Mouse (Mus musculus) forebrain, embryonic 10.5 days (tissue): ENCODE measurements around the gene Lrtm1. TPM values are rescaled to one million over a fixed set of nuclear protein-coding genes. Genes with fewer than 3 reads are reported as not detected.
A peak's percentile ranks its signal among the peaks of the same experiment; 100 is the strongest.

Source experiments
- DNase-seq: peaks from one replicate; pipeline ENCODE4 v3.0.0-alpha.2; 2017; ENCODE audit warnings: low spot score; ENCODE audit errors: extremely low spot score
- H3K27ac ChIP-seq: fragments of 300-500 bp; sonication (generic); 2 replicates; pipeline ENCODE4 v1.5.1; 2016; ENCODE audit warnings: mild to moderate bottlenecking
- H3K27me3 ChIP-seq: fragments of 300-500 bp; sonication (generic); 2 replicates; pipeline ENCODE4 v1.6.1; 2016; ENCODE audit warnings: mild to moderate bottlenecking; ENCODE audit not compliant: poor library complexity, severe bottlenecking
- H3K36me3 ChIP-seq: fragments of 300-500 bp; sonication (generic); replicated peaks from 2 replicates; pipeline ENCODE4 v1.6.1; 2016; ENCODE audit warnings: mild to moderate bottlenecking, moderate library complexity
- H3K4me1 ChIP-seq: fragments of 300-500 bp; sonication (generic); 2 replicates; pipeline ENCODE4 v1.6.1; 2016
- H3K4me3 ChIP-seq: fragments of 300-500 bp; sonication (generic); 2 replicates; pipeline ENCODE4 v1.5.1; 2016; ENCODE audit warnings: mild to moderate bottlenecking, moderate library complexity
- H3K9me3 ChIP-seq: fragments of 300-500 bp; sonication (generic); 2 replicates; pipeline ENCODE4 v1.6.1; 2016; ENCODE audit warnings: mild to moderate bottlenecking, moderate library complexity
- WGBS: fragments of 180-500 bp; shearing (Covaris S2); methylation state at CpG from one replicate; pipeline ENCODE4 v1.1.7; 2016; 5-methylcytosine and 5-hydroxymethylcytosine counted together
- polyA plus RNA-seq: library from polyadenylated mRNA; unstranded; fragments of >200 nt; fragmentation: Nextera tagmentation; extraction: Ambion mirVana; gene quantifications from 2 replicates; pipeline ENCODE4 v1.2.1, GENCODE M21; 2016

The Lrtm1 gene
- polyA plus RNA-seq = 0.76 and 1.3 TPM in 2 replicates

- DNase-seq = peak; percentile 65
- H3K4me3 ChIP-seq = no peak within 1 kb of the TSS
- no peaks in the 10 kb centered on the region for H3K36me3 ChIP-seq
- peaks cover 38% of the 10 kb centered on the region for H3K4me1 ChIP-seq
- peak within 1 kb of the TSS; percentile 66; the same call in 1 of the 2 replicates for H3K27ac ChIP-seq
- H3K27me3 ChIP-seq = peaks cover 48% of the 10 kb centered on the region
- no peaks in the 10 kb centered on the region for H3K9me3 ChIP-seq
- WGBS = 3% methylated on average over 5 of the region's 5 CpGs
These were observed at the start of gene Lrtm1 for GRCm38 (mm10) chr14:29017883-29018282. Gene Lrtm1 (plus strand): TSS chr14:29018208.

- Histone ChIP-seq H3K4me1 (peaks cover 25% of the 10 kb centered on the region), H3K36me3 (no peaks in the 10 kb centered on the region), H3K4me3 (no peak overlapping the region), H3K27ac (no peak overlapping the region), H3K9me3 (no peaks in the 10 kb centered on the region), H3K27me3 (peaks cover 15% of the 10 kb centered on the region)
- 97% methylated on average over 4 of the region's 4 CpGs for WGBS
- DNase-seq = no peak
These were observed 48.8 kb upstream of the Lrtm1 start for GRCm38 (mm10) chr14:28969247-28969646.

- no peak overlapping the region for H3K4me3 ChIP-seq
- DNase-seq = peak; percentile 31
- 0 out of 2 replicates have a peak overlapping the region, but pooled peaks have one; percentile 21 for H3K27ac ChIP-seq
- peaks cover 21% of the 10 kb centered on the region for H3K4me1 ChIP-seq
- H3K9me3 ChIP-seq = no peaks in the 10 kb centered on the region
- H3K36me3 ChIP-seq = no peaks in the 10 kb centered on the region
- H3K27me3 ChIP-seq = peaks cover 27% of the 10 kb centered on the region
- WGBS = 12% methylated on average over 5 of the region's 5 CpGs
These were observed 45.4 kb upstream of the Lrtm1 start for GRCm38 (mm10) chr14:28972620-28973019.

GRCm38 (mm10) chr14:28979230-28979629 lies 38.8 kb upstream of the Lrtm1 start:
- H3K4me1 ChIP-seq = peaks cover 6% of the 10 kb centered on the region
- H3K4me3 ChIP-seq = no peak overlapping the region
- DNase-seq = no peak
- H3K27me3 ChIP-seq = peaks cover 12% of the 10 kb centered on the region; the same call in 1 of the 2 replicates
- 91% methylated on average over 2 of the region's 2 CpGs for WGBS
- H3K36me3 ChIP-seq = no peaks in the 10 kb centered on the region
- H3K9me3 ChIP-seq = no peaks in the 10 kb centered on the region
- no peak overlapping the region for H3K27ac ChIP-seq

GRCm38 (mm10) chr14:28980482-28980881 lies 37.5 kb upstream of the Lrtm1 start:
- WGBS = 28% methylated on average over 3 of the region's 3 CpGs
- H3K9me3 ChIP-seq = no peaks in the 10 kb centered on the region
- peaks cover 6% of the 10 kb centered on the region; the same call in 1 of the 2 replicates for H3K27me3 ChIP-seq
- no peak overlapping the region for H3K4me3 ChIP-seq
- H3K27ac ChIP-seq = no peak overlapping the region
- H3K4me1 ChIP-seq = peaks cover 6% of the 10 kb centered on the region
- DNase-seq = peak; percentile 21
- no peaks in the 10 kb centered on the region for H3K36me3 ChIP-seq

GRCm38 (mm10) chr14:28984276-28984675 lies 33.7 kb upstream of the Lrtm1 start:
- H3K27me3 ChIP-seq = no peaks in the 10 kb centered on the region
- H3K4me3 ChIP-seq = no peak overlapping the region
- H3K36me3 ChIP-seq = no peaks in the 10 kb centered on the region
- peaks cover 6% of the 10 kb centered on the region for H3K4me1 ChIP-seq
- 82% methylated on average over 2 of the region's 2 CpGs for WGBS
- no peaks in the 10 kb centered on the region for H3K9me3 ChIP-seq
- DNase-seq = no peak
- no peak overlapping the region for H3K27ac ChIP-seq

GRCm38 (mm10) chr14:28988211-28988900 lies 29.7 kb upstream of the Lrtm1 start:
- WGBS = 93% methylated on average over 7 of the region's 7 CpGs
- no peak overlapping the region for H3K27ac ChIP-seq
- H3K36me3 ChIP-seq = no peaks in the 10 kb centered on the region
- no peaks in the 10 kb centered on the region for H3K4me1 ChIP-seq
- no peak overlapping the region for H3K4me3 ChIP-seq
- DNase-seq = no peak
- H3K9me3 ChIP-seq = no peaks in the 10 kb centered on the region
- no peaks in the 10 kb centered on the region for H3K27me3 ChIP-seq

- no peak for DNase-seq
- no peak overlapping the region for H3K4me3 ChIP-seq
- no peak overlapping the region for H3K27ac ChIP-seq
- WGBS = 97% methylated on average over 3 of the region's 3 CpGs
- no peaks in the 10 kb centered on the region for H3K36me3 ChIP-seq
- no peaks in the 10 kb centered on the region for H3K27me3 ChIP-seq
- no peaks in the 10 kb centered on the region for H3K9me3 ChIP-seq
- no peaks in the 10 kb centered on the region for H3K4me1 ChIP-seq
These were observed 21.4 kb upstream of the Lrtm1 start for GRCm38 (mm10) chr14:28996569-28996968.

GRCm38 (mm10) chr14:29005228-29005840 lies 12.7 kb upstream of the Lrtm1 start:
- Histone ChIP-seq H3K4me1 (peaks cover 4% of the 10 kb centered on the region), H3K27me3 (0 out of 2 replicates have a peak, but pooled peaks cover 7% of the 10 kb centered on the region), H3K36me3 (no peaks in the 10 kb centered on the region), H3K4me3 (no peak overlapping the region), H3K27ac (no peak overlapping the region), H3K9me3 (no peaks in the 10 kb centered on the region)
- 80% methylated on average over 5 of the region's 5 CpGs for WGBS
- no peak for DNase-seq

GRCm38 (mm10) chr14:29009644-29010043 lies 8.4 kb upstream of the Lrtm1 start:
- Histone ChIP-seq H3K27ac (no peak overlapping the region), H3K36me3 (no peaks in the 10 kb centered on the region), H3K4me1 (peaks cover 8% of the 10 kb centered on the region), H3K27me3 (peaks cover 20% of the 10 kb centered on the region), H3K4me3 (no peak overlapping the region), H3K9me3 (no peaks in the 10 kb centered on the region)
- 91% methylated on average over 4 of the region's 4 CpGs for WGBS
- no peak for DNase-seq

GRCm38 (mm10) chr14:29013161-29013560 lies 4.8 kb upstream of the Lrtm1 start:
- no peaks in the 10 kb centered on the region for H3K9me3 ChIP-seq
- WGBS = 92% methylated on average over 3 of the region's 3 CpGs

GRCm38 (mm10) chr14:29014680-29015079 lies 3.3 kb upstream of the Lrtm1 start:
- 84% methylated on average over 2 of the region's 2 CpGs for WGBS
- no peak overlapping the region for H3K27ac ChIP-seq

More at GRCm38 (mm10) chr14:29013161-29013560, 4.8 kb upstream of the Lrtm1 start:
- no peak for DNase-seq
- H3K4me1 ChIP-seq = peaks cover 37% of the 10 kb centered on the region
- no peak overlapping the region for H3K4me3 ChIP-seq
- no peak overlapping the region for H3K27ac ChIP-seq
- H3K36me3 ChIP-seq = no peaks in the 10 kb centered on the region
- peaks cover 23% of the 10 kb centered on the region for H3K27me3 ChIP-seq

GRCm38 (mm10) chr14:29015896-29016295 lies 2.1 kb upstream of the Lrtm1 start:
- Histone ChIP-seq H3K4me1 (peaks cover 38% of the 10 kb centered on the region), H3K27ac (peak overlapping the region; percentile 62)

More at GRCm38 (mm10) chr14:29014680-29015079, 3.3 kb upstream of the Lrtm1 start:
- H3K9me3 ChIP-seq = no peaks in the 10 kb centered on the region
- no peak for DNase-seq
- no peak overlapping the region for H3K4me3 ChIP-seq
- no peaks in the 10 kb centered on the region for H3K36me3 ChIP-seq
- peaks cover 46% of the 10 kb centered on the region for H3K4me1 ChIP-seq
- H3K27me3 ChIP-seq = peaks cover 28% of the 10 kb centered on the region

More at GRCm38 (mm10) chr14:29015896-29016295, 2.1 kb upstream of the Lrtm1 start:
- WGBS = 31% methylated on average over 5 of the region's 5 CpGs
- H3K36me3 ChIP-seq = no peaks in the 10 kb centered on the region
- peaks cover 41% of the 10 kb centered on the region for H3K27me3 ChIP-seq
- DNase-seq = peak; percentile 51
- no peaks in the 10 kb centered on the region for H3K9me3 ChIP-seq
- no peak overlapping the region for H3K4me3 ChIP-seq
